Mouse (Mus musculus): ENCODE results near the gene Sorbs2. TPM values are rescaled to one million over a fixed set of nuclear protein-coding genes. Genes with fewer than 3 reads are reported as not detected.

Gene Sorbs2
- total RNA-seq, 2 experiments from 2014 or later = 476 to 536 TPM

DNA sequence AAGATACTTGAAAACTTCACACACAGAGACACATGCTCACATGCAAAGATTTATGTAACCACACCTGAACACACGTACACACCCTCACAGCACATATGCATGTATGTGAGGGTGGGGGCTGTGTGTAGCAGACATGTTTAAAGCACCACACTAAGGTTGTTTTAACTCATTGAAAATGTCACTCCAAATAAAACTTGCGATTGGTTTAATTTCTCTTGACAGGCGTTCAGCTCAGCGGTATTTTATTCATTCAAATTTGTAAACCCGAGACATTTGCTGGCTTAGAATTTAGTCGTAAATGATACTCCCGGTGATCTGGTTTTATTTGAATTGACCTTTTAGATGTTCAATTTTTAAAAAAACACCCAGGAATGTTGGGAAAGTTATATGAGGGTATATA lies 158.6 kb downstream of the Sorbs2 start:
- no peak for DNase-seq
- intact Hi-C loops (cut with DNase I) = no loop called here

DNA sequence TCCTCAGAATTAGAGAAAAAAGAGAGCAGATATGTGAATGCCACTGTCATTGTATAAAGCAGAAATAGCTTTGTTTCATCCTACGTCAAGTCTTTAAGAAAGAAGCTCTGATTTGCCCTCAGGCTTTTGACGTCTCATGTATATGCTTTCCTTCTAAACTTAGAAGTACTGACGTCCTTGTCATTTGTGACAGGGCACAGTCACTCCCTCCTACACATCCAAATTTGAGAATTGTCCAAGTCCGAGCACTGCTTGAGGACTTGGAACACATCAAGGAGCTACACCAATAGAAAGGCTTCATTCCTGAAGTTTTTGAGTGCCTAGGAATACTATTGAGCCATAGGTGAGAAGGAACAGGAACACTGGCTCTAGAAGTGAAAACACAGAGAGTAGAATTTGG lies 165.6 kb downstream of the Sorbs2 start:
- intact Hi-C loops (cut with DNase I) = no loop called here
- no peak for DNase-seq

GRCm38 (mm10) chr8:45675821-45676279 lies 168.3 kb downstream of the Sorbs2 start:
- no peak for DNase-seq
- intact Hi-C loops (cut with DNase I) = loop anchor here (5.0 kb wide), 1 partner anchor 41 kb away; no protein-coding TSS in a partner anchor

- DNase-seq = no peak
- intact Hi-C loops (cut with DNase I) = loop anchor here (5.0 kb wide), 1 partner anchor 40 kb away; no protein-coding TSS in a partner anchor
Observed at GRCm38 (mm10) chr8:45677114-45677853, 169.7 kb downstream of the Sorbs2 start.

- intact Hi-C loops (cut with DNase I) = loop anchor here (5.0 kb wide), 1 partner anchor 39 kb away; no protein-coding TSS in a partner anchor
- DNase-seq = no peak
Observed at GRCm38 (mm10) chr8:45677854-45678241, 170.3 kb downstream of the Sorbs2 start.

GRCm38 (mm10) chr8:45681171-45681570 lies 173.6 kb downstream of the Sorbs2 start:
- no peak for DNase-seq
- intact Hi-C loops (cut with DNase I) = no loop called here

DNA sequence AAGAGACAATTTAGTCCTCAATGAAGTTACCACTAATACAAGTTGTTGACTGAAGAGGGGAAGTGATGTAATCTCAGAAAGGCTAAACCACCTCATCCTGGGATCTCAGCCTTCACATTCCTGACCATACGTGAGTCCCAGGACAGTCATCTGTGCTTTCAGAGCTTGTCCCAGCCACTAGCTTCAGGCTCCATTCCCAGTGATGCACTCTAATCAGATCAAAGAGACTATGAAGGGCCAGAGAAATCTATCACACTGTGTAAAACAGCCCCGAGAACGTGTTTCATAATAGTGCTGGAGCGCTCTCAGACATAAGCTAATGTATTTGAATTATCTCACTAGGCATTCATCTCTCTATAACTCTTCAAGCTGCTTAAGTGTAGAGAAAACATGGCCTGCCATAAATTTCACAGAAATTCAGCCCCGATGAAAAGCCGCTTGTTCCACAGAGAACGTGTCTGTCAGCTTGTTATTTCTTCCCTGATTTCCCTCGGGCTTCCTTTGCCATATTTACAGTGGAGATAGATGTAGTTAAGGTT lies 175.3 kb downstream of the Sorbs2 start:
- DNase-seq = no peak

DNA sequence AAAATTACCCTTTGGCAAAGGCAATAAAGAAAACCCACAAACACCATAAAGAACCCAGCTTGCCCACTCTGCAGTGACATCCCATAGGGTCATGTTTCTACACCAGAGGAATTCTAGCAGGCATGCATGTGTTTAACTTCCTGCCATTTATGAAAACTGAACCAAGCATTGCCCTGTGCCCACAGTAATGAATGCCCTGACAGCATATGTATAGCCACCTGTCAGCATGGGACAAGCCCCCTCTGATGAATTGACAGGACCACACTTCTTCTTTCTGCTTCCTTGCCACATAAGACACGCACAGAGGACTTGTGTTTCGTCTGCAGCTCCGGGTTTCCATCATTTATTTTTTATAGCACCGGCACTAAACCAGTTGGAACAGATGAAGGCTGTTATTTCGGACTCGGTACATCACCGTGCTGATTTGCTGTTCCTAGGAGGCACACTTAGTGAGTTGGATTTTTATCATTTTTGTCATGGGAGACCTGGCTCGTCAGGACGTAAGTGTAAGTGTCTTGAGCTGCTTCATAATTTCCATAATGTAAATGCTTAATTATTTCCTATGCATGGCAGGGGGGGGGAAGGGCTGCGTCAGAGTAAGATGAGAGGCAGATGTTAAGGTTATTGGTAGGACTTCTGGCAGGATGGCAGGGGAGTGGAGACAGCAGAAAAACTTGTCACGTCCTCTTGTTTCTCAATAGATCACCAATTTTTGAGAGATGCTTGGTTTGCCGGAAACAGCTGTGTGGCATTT lies 180.5 kb downstream of the Sorbs2 start:
- intact Hi-C loops (cut with DNase I) = no loop called here
- no peak for DNase-seq

More for the DNA sequence above, 175.3 kb downstream of the Sorbs2 start:
- intact Hi-C loops (cut with DNase I) = no loop called here

DNA sequence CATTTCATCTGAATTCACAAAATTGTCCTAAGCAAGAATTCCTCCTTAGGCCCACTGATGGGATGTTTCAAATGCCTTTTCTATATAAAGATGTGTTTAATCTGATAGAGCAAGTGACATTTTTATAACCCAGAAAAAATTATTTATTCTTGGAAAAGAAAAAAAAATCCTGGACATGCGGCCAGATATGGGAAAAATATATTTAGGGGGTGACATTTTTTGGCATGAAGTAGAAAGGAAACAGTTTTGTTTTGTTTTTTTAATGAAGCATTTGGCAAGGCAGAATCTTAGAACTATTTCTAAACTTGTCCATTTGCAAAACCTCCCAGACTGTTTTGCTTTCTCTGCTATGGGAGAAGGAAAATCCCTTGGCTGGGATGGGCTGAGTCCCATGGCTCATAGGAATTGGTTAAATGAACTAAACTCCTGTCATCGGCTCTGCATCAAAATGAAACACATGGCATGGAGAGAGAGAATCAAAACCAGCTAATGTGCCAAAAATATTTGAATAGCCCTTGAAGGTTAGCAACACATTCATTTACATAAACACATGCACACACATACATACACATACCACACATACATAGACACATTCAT lies 182.1 kb downstream of the Sorbs2 start:
- DNase-seq = peak in 1 of 2 experiments; percentile 26
- intact Hi-C loops (cut with DNase I) = no loop called here

- DNase-seq = no peak
Observed at GRCm38 (mm10) chr8:45700100-45700499, 192.5 kb downstream of the Sorbs2 start.

DNA sequence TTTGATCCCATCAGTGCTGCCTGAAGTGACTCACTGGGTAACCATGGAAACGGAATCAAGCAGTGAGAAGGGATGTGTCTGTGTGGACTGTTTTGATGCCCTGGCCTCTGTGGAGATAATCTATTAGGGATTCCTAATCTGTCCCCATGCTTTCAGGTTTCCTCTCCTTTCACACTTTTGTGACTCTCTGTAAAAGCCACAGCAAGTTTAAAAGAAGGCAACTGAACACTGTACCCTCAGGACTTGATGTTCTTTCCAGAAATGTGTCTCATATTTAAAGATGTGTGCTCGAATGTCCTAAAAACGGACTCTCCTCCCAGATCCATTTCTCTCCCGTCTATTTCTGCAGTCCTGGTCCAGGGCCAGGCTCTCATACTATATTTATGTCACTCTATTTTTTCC lies 196.1 kb downstream of the Sorbs2 start:
- no peak for DNase-seq

More at GRCm38 (mm10) chr8:45700100-45700499, 192.5 kb downstream of the Sorbs2 start:
- intact Hi-C loops (cut with DNase I) = no loop called here

DNA sequence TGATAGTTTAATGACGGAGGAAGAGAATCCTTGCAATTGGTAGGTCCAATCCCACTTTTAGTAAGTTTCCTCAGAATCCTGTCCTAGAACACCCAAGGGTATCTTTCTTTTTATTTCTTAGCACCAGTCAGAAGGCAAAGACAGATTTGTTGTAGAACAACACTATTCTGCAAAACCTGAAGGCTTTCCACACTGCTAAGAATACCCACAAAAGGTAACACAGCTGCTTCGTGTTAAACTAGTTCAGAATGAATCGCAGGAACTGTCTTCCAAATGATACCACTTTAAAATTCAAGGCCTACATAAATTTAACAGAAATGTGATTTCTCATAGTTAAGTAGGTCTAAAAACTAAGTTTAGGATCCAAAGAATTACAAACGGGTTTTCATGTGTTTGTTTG lies 201.5 kb downstream of the Sorbs2 start:
- intact Hi-C loops (cut with DNase I) = no loop called here
- DNase-seq = no peak

More for the DNA sequence above, 196.1 kb downstream of the Sorbs2 start:
- intact Hi-C loops (cut with DNase I) = no loop called here

GRCm38 (mm10) chr8:45709734-45710133 lies 202.1 kb downstream of the Sorbs2 start:
- intact Hi-C loops (cut with DNase I) = no loop called here
- no peak for DNase-seq

GRCm38 (mm10) chr8:45712610-45713009 lies 205.0 kb downstream of the Sorbs2 start:
- DNase-seq = no peak
- intact Hi-C loops (cut with DNase I) = no loop called here

DNA sequence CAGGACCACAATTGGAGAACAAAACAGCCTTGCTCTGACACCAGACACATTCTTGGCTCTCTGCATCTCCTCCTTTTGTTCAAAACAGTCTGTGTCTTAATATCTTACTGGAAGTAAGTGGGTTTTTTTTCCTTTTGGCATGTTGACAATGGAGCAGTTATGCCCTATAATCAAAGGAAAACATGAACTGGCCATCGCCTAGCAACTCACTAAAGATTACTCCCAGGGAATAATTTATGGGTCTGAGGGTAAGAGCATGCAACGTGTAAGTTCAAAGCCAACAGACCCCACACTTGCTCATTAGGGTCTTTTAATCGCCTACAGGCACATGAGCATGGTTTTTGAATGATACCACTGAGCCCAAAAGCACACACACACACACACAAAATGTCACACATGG lies 207.2 kb downstream of the Sorbs2 start:
- no peak for DNase-seq
- intact Hi-C loops (cut with DNase I) = loop anchor here (5.0 kb wide), 1 partner anchor 38 kb away; no protein-coding TSS in a partner anchor

DNA sequence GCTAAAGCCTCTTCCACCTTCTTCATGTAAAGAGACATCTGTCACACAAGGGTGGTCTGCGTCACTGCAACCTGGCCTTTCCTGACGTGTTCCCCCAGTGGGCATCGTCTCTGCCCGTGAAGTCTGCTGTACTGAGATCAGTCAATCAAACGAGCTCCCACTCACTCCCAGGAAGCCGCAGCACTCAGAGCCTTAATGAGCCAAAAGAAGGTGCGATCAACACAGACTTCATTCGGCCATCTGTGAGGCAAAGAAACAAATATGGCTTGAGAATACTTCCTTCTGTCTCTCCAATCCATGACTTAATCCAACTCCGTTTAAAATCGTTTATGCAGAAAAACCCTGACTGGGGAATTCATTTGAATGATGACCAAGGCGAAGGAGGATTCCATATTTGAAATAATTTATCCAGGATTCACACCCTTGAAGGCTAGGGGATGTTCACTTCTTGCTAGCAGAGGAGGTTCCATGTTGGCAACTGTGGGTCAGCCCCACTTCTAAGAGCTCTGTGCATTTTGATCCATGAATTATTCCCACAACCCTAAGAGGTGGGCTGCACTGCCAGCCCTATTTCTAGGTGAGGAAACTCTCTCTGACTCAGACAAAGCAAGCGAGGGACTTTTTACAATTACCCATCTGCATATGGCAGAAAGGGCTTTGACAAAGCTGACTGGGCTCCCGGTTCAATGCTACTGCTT lies 207.9 kb downstream of the Sorbs2 start:
- intact Hi-C loops (cut with DNase I) = loop anchor here (5.0 kb wide), 1 partner anchor 38 kb away; no protein-coding TSS in a partner anchor
- no peak for DNase-seq

DNA sequence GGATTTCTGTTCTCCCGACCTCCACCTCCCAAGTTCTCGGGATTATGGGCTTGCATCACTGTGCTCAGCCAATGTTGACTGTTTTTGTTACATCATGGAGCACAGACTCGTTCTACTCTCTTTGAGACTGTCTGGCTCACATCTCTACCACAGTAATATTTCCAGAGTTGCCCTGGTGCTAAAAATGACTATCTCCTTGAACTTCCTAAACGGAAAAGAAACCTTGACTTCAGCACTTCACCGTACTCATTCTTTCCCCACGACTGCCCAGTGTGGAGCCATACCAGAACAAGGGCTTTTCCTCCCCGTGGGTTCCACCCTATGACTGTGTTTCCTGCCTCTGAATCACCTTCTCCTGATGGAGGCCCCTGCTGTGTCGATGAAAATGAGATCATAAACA lies 212.2 kb downstream of the Sorbs2 start:
- intact Hi-C loops (cut with DNase I) = loop anchor here (5.0 kb wide), 1 partner anchor 42 kb away; no protein-coding TSS in a partner anchor
- DNase-seq = no peak

DNA sequence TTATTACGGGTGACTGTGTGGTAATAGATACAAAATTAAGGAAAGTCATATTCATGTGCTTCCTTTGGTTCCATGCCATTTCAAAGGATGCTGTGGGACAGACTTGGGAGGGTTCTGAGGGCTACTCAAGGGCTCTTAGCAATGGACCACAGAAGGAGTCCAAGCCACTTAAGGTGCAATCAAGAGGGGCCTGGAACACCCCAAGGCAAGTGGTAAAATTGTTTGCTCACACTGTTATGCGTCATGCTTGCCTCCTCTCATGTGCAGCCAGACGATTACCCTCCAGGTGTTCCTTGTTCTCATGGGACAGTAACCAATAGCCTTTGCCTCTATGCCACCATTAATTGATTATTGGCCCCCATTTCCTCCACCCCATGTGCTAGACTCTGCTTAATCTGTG lies 216.6 kb downstream of the Sorbs2 start:
- intact Hi-C loops (cut with DNase I) = no loop called here
- DNase-seq = no peak

DNA sequence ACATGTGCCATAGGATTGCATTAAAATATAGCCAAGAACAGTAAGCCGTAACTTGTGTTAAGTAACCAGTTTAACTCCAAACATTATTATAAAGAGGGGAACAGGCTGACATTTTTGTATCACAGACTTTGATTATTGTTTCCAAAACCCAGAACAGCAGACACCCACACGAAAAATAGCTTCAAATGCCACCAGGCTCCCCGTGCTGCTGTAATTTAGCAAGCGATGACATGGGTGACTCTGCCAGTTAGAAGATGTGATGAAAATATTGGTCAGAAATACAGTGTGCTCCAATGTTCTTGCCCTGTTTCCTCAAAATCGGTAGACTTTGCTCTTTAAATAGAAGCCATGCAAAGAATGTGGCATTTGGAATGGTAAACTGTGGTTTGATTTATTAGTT lies 217.7 kb downstream of the Sorbs2 start:
- intact Hi-C loops (cut with DNase I) = no loop called here
- no peak for DNase-seq

DNA sequence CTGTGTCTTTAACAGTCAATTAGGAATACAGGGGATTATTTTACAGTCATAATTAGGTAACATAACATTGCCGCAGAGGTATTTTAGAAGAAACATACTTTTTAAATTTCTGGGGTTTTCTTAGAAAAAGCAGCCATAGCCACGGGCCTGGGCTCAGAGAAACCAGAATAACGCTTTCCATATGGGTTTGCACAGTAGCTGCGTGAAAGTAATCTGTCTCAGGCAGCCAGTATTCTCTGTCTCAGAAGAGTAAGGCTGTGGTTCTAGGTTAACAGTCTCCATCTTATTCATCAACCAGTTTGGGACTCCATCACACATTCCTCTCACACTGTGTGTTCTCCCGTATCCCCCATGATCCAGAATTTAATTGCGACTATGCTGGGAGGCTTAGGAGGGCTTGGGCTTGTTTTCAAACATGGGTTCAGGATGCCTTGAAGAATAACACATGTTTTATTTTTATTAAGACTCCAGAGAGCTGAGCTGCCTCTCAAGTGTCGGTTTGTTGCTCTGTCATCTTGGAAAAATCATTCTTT lies 222.3 kb downstream of the Sorbs2 start:
- intact Hi-C loops (cut with DNase I) = no loop called here
- DNase-seq = no peak
